Mouse (Mus musculus) urinary bladder, postnatal 14 days (tissue): ENCODE data around the gene Usp34.
"Not testable (repeated sequence)": the region's sequence is repeated elsewhere in the genome, so short reads cannot be mapped to it uniquely, and the experiment has no call there.

Source experiments
- DNase-seq: peaks from one replicate; pipeline ENCODE4 v3.0.0; 2021; ENCODE audit warnings: low spot score

The Usp34 gene

DNA sequence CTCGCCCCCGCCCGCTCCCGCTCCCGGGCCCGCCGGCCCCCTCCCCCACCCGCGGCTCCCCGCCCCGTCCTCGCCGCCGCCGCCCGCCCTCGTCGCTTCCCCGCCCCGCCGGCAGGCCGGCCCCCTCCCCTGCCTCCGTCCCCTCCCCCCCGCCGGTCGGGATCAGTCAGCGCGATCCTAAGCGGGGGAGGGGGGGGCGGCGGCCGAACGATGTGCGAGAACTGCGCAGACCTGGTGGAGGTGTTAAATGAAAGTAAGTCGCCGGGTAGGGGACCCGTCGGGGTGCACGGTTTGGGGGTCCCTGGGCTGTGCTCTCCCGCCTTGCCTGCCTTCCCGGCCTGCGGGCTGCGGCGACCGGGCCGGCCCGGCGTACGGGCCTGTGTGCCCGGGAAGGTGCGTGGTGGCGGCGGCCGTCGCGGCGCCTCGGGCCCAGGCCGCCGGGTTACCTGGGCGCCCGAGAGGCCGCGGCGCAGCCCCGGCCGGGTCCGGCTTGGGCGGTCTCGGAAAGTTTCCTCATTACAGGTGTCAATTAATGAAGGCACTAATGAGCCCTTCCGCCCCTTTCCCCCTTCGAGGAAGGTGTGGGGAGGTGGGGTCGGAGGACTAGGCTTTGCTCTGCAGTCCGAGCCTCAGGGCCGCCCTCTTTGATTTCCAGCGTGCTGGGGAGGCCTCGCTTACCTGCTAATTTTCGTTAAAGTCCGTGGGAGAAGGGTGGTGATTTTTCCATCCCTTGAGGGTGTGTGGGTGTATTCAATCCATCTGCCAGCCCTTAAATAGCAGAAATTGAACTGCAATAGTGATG lies at the start of gene Usp34:
TSS of gene Usp34 (plus strand) at position 132 of the 802 bp plus-strand sequence.
- DNase-seq, result peak; percentile 79

- no peak for DNase-seq
These were observed 47.6 kb upstream of the Usp34 start for GRCm38 (mm10) chr11:23259073-23259472.

GRCm38 (mm10) chr11:23259481-23259880 lies 47.2 kb upstream of the Usp34 start:
- DNase-seq, result no peak

DNA sequence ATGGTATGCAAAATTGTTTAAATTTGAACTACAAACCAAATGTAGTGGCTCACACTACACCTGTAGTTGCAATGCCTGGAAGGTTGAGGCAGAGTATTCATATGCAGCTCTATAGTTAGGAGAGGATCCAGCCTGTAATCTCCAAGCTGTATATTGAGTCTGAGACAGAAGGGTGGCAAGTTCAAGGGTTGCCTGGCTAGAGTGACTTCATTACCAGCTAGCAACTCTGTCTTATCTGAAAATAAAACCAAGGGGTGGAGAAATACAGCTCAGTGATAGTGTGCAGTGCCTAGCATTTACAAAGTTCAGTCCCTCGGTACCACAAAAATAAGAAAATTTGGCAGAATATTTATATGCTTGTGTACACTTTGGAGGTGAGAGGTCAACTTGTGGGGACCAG lies 46.5 kb upstream of the Usp34 start:
- no peak for DNase-seq

DNA sequence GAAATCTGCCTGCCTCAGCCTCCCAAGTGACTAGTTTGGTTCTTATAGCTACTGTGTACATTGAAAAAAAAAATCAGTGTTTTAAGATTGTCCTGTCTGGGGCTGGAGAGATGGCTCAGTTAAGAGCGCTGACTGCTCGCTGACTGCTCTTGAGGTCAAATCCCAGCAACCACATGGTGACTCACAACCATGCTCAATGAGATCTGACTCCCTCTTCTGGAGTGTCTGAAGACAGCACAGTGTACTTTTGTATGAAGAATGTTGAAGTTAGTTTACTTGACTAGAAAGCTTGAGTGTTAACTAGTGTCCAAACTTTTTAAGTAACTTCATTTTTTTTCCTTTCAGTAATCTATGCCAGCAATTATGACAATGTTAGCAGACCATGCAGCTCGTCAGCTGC lies 45.2 kb upstream of the Usp34 start:
- no peak for DNase-seq

GRCm38 (mm10) chr11:23264949-23265348 lies 41.7 kb upstream of the Usp34 start:
- no peak for DNase-seq

DNA sequence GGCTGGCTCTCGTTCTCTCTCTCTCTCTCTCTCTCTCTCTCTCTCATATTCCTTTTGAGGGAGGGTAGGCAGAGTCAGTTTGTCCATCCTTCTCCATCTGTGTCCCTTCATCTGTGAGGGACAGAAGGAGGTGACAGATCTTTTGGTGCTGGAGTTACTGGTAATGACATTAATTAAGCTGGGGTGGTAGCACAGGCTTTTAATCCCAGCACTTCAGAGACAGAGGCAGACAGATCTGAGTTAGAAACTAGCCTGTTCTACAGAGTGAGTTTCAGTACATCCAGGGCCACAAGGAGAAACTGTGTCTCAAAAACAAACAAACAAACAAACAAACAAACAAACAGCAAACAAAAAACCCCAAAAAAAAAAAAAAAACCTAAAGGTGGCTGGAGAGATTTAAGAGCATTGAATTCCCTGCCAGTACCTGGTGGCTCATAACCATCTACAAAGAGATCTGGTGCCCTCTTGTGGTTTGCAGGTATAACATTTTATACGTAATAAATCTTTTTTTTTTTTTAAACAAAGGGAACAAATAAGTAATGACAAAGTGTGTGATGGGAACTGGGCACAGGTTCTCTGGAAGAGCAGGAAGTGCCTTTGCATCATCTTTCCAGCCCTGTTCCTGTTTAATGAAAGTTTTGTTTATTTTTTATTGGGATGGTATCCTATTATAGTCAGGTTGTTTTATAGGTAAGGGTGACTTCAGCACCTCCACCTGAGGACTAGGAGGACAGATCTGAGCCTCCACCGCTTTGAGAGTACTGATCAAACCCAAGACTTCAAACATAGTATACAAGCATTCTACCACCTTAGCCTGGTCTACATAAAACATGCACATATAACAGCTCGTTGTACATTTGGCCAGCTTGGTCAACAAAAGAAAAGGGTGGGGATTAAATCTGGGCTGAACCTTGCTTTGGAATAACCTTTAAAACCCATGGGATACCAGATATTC lies 34.6 kb upstream of the Usp34 start:
- DNase-seq, result peak; percentile 22

DNA sequence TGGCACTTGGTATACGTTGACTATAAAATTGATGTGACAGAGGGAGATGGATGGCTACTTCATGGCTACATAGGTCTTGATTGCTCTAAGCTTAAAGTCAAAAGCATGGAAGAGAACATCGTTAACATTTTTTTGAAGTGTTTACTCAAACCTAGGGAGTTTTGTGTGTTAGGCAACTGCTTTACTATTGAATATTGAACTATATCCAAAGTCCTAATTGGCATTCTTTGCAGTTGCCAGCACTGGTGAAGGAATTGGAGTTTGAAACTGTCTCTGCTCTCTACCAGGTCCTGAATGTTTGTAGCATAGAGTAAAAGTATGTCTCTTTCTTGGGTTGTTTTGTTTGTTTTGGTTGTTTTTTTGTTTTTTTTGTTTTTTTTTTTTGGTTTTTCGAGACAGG lies 30.9 kb upstream of the Usp34 start:
- no peak for DNase-seq

- no peak for DNase-seq
These were observed 22.2 kb upstream of the Usp34 start for GRCm38 (mm10) chr11:23284469-23284868.

DNA sequence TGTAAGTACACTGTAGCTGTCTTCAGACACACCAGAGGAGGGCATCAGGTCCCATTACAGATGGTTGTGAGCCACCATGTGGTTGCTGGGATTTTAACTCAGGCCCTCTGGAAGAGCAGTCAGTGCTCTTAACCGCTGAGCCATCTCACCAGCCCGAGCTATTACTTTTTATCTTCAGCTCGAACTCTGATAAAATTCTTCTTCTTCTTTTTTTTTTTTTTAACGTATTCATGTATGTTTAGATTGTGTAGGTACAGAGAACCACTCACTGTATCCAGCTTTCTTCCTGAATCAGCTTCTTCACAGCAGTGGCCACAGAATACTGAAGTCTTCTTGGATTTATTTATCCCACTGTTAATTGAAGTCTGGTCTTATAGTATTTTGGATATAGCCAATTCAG lies 17.8 kb upstream of the Usp34 start:
- DNase-seq, result not testable (repeated sequence)

GRCm38 (mm10) chr11:23297379-23297778 lies 9.3 kb upstream of the Usp34 start:
- DNase-seq, result no peak

GRCm38 (mm10) chr11:23298301-23298700 lies 8.4 kb upstream of the Usp34 start:
- no peak for DNase-seq

DNA sequence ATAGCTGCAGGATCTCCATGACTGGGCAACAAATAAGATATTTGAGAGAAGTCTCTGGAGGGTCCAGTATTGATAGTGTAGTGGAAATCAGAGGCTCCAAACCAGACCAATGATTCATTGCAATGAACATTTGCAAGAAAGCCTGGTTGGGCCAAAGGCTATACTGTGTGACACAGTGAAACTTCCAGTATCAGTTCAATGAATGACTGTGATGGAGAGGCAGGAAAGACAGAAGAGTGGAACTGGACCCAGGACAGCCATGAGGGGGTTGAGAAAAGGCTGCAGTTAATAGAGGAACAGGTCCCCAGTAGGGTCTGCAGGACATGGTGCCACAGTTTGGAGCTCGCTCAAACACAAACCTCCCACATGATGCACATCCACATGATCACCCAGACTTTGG lies 6.8 kb upstream of the Usp34 start:
- no peak for DNase-seq

DNA sequence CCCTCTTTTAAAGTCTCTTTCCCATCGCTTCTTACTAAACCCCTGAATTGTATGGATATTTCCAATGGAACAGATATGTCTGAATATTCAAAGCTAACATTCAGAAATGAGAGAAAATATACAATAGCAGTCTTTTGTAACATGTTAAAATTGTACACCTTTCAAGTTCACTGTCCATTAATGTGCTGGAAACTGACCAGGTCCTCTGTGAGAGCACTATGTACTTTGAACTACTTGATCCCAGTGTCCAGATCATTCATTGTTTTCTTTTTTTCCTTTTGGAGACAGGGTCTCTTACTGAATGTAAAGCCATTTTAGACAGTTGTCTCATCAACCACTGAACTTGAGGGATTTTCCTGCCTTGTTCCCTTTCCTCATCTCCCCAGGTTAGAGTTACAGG lies 3.6 kb upstream of the Usp34 start:
- no peak for DNase-seq

DNA sequence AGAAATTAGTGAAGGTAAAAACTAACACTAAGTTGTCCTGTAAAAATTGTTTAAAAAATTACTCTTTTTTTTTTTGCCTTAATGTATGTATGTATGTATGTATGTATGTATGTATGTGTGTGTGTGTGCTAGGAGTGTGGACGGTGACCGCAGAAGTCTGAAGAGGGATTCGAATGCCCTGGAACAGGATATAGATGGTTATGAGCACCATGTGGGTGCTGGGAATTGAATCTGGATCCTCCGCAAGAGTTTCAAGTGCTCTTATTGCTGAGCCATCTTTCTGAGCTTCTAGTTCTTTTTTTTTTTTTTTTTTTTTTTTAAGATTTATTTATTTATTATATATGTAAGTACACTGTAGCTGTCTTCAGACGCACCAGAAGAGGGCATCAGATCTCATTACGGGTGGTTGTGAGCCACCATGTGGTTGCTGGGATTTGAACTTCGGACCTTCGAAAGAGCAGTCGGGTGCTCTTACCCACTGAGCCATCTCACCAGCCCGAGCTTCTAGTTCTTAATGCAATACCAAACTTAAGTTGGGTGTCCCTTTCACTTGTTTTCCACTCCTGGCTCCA lies 1.5 kb upstream of the Usp34 start:
- not testable (repeated sequence) for DNase-seq

- peak; percentile 97 for DNase-seq
These were observed 754 bp upstream of the Usp34 start for GRCm38 (mm10) chr11:23305673-23306608.

DNA sequence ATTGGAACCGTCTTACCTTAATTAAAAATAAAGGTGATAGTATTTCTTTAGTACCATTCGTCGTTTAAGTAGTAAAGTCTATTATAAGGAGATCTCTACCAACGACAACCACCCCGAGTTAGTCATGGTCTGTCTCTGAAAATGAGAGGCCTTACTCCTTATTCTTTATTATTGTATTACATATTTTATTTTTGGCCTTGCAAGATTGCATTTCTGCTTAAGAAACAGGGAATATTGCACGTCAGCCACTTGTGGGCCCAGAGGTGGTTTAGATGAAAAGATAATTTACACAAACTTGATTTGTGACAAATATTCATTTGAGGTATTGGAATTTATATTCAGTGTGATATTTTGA lies 848 bp downstream of the Usp34 start:
- DNase-seq, result no peak

- no peak for DNase-seq
These were observed 6.8 kb downstream of the Usp34 start for GRCm38 (mm10) chr11:23313496-23313895.

- DNase-seq, result no peak
These were observed 22.7 kb downstream of the Usp34 start for GRCm38 (mm10) chr11:23329413-23329812.

- no peak for DNase-seq
These were observed 25.4 kb downstream of the Usp34 start for GRCm38 (mm10) chr11:23332136-23332535.

DNA sequence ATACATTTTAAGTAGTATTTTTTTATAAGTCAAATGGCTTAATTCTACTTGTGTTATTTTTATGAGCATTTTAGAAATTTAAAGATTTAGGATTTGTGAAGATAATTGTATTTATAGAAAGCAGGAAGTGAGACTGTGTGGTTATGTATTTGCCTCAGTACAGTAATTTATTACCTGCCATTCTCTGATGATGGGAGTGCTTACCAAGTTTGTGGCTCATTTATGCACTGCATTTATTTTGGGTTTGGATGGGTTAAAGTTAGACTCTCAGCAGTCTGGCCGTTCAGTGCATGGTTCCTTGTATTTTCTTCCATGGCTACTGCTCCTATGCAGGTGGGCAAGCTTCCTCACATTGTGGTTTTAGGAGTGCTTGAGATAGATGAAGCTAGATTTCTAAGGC lies 28.5 kb downstream of the Usp34 start:
- no peak for DNase-seq

GRCm38 (mm10) chr11:23357226-23357625 lies 50.5 kb downstream of the Usp34 start:
- not testable (repeated sequence) for DNase-seq
